ENCODE assay signal across 8 mouse cellular contexts in genomic region chr13:31821050-31821449, GRCm38 (mm10). TPM values are rescaled to one million over a fixed set of nuclear protein-coding genes. Genes with fewer than 3 reads are reported as not detected.
A peak's percentile ranks its signal among the peaks of the same experiment; 100 is the strongest.
DNase-seq lines count a peak whose midpoint lies in the region; ATAC-seq and TF ChIP-seq lines count a peak whose summit lies in the region.
"Had no signal": no experiment of that assay in that cellular context is flagged by ENCODE, and none has a peak within 500 bp of the region (broad histone marks: within the 10 kb centered on the region; RNA-seq: fewer than 3 reads in every experiment).

No protein-coding gene starts in this region.

- no peaks in the 10 kb centered on the region for H3K9me3 ChIP-seq in lung, embryonic 14.5 days (ENCODE audit: low read depth, low read length)
- no peaks in the 10 kb centered on the region for H3K9me3 ChIP-seq in forebrain, postnatal 0 days (ENCODE audit: low read length)
- H3K9me3 ChIP-seq in liver, embryonic 12.5 days (replicated peaks): no peaks in the 10 kb centered on the region
- no peaks in the 10 kb centered on the region for H3K9me3 ChIP-seq in stomach, embryonic 15.5 days

- no peak for TF ChIP-seq CTCF in lung, embryonic 14.5 days (IDR thresholded peaks at IDR 0.05; ENCODE audit: low read depth)
- TF ChIP-seq CTCF in forebrain, postnatal 0 days (IDR thresholded peaks at IDR 0.05; ENCODE audit: low read depth): no peak

- WGBS in lung, embryonic 14.5 days: 27% methylated on average over 6 of the region's 6 CpGs
- 29% methylated on average over 6 of the region's 6 CpGs for WGBS in forebrain, postnatal 0 days
- WGBS in liver, embryonic 12.5 days (ENCODE audit: insufficient replicate concordance): 28% methylated on average over 6 of the region's 6 CpGs
- WGBS in stomach, embryonic 15.5 days: 40% methylated on average over 6 of the region's 6 CpGs

- peaks cover 28% of the 10 kb centered on the region for H3K27me3 ChIP-seq in lung, embryonic 14.5 days (ENCODE audit: insufficient read depth, low read length)
- H3K27me3 ChIP-seq in forebrain, postnatal 0 days (ENCODE audit: insufficient read depth, low read length): peaks cover 19% of the 10 kb centered on the region
- H3K27me3 ChIP-seq in liver, embryonic 12.5 days (replicated peaks): peaks cover 70% of the 10 kb centered on the region
- peaks cover 27% of the 10 kb centered on the region for H3K27me3 ChIP-seq in stomach, embryonic 15.5 days (replicated peaks)
- H3K27me3 ChIP-seq: Patski had no signal

- peak overlapping the region; percentile 58 for H3K4me2 ChIP-seq in lung, embryonic 14.5 days
- H3K4me2 ChIP-seq in forebrain, postnatal 0 days (ENCODE audit: low read depth): peak overlapping the region; percentile 47
- peak overlapping the region; percentile 41 for H3K4me2 ChIP-seq in liver, embryonic 12.5 days
- peak overlapping the region; percentile 55 for H3K4me2 ChIP-seq in stomach, embryonic 15.5 days

- no peaks in the 10 kb centered on the region for H3K36me3 ChIP-seq in lung, embryonic 14.5 days (ENCODE audit: insufficient read depth)
- H3K36me3 ChIP-seq in forebrain, postnatal 0 days (ENCODE audit: insufficient read depth): no peaks in the 10 kb centered on the region
- no peaks in the 10 kb centered on the region for H3K36me3 ChIP-seq in liver, embryonic 12.5 days
- H3K36me3 ChIP-seq in stomach, embryonic 15.5 days: no peaks in the 10 kb centered on the region

- no peak for ATAC-seq in lung, embryonic 14.5 days (ENCODE audit: insufficient read depth)
- ATAC-seq in forebrain, postnatal 0 days: no peak
- ATAC-seq in liver, embryonic 12.5 days: no peak
- no peak for ATAC-seq in stomach, embryonic 15.5 days (ENCODE audit: insufficient read depth, low FRiP score, low read depth)
- ATAC-seq: Patski had no signal

- DNase-seq in lung, embryonic 14.5 days: no peak
- no peak for DNase-seq in lung, postnatal 36 days
- DNase-seq in forebrain, postnatal 0 days: no peak
- no peak for DNase-seq in cerebellum, adult 8-10 months
- no peak for DNase-seq in gastrocnemius, postnatal 25 days

- H3K27ac ChIP-seq in lung, embryonic 14.5 days (ENCODE audit: low read depth): no peak overlapping the region
- H3K27ac ChIP-seq in forebrain, postnatal 0 days (ENCODE audit: low read depth, low read length): peak overlapping the region; percentile 5; the same call in 1 of the 2 replicates
- H3K27ac ChIP-seq in liver, embryonic 12.5 days: no peak overlapping the region
- H3K27ac ChIP-seq in stomach, embryonic 15.5 days: no peak overlapping the region

- H3K4me1 ChIP-seq in lung, embryonic 14.5 days (ENCODE audit: insufficient read depth): peaks cover 6% of the 10 kb centered on the region; the same call in 1 of the 2 replicates
- H3K4me1 ChIP-seq in forebrain, postnatal 0 days (ENCODE audit: insufficient read depth): no peaks in the 10 kb centered on the region
- H3K4me1 ChIP-seq in liver, embryonic 12.5 days: no peaks in the 10 kb centered on the region
- 0 out of 2 replicates have a peak, but pooled peaks cover 6% of the 10 kb centered on the region for H3K4me1 ChIP-seq in stomach, embryonic 15.5 days

- H3K4me3 ChIP-seq in lung, embryonic 14.5 days (ENCODE audit: low read depth, low read length): peak overlapping the region; percentile 24
- H3K4me3 ChIP-seq in forebrain, postnatal 0 days (ENCODE audit: low read depth, low read length): peak overlapping the region; percentile 19
- H3K4me3 ChIP-seq in liver, embryonic 12.5 days: peak overlapping the region; percentile 25; the same call in 1 of the 2 replicates
- peak overlapping the region; percentile 30; the same call in 1 of the 2 replicates for H3K4me3 ChIP-seq in stomach, embryonic 15.5 days (replicated peaks)

- H3K9ac ChIP-seq in lung, embryonic 14.5 days: peak overlapping the region; percentile 39; the same call in 1 of the 2 replicates
- H3K9ac ChIP-seq in forebrain, postnatal 0 days: no peak overlapping the region
- H3K9ac ChIP-seq in liver, embryonic 12.5 days: no peak overlapping the region
- H3K9ac ChIP-seq in stomach, embryonic 15.5 days: no peak overlapping the region

RNA-seq across cellular contexts. Expression of gene Foxc1, which starts 14.6 kb away (rescaled TPM):
- polyA plus RNA-seq in lung, embryonic 14.5 days (2014; fragmentation: Nextera tagmentation; extraction: Ambion mirVana): 0.63 and 0.74 TPM in 2 replicates
- total RNA-seq in forebrain, postnatal 0 days (2014; rRNA removed): 9.4 and 15.6 TPM in 2 replicates
- polyA plus RNA-seq in forebrain, postnatal 0 days (2015; fragmentation: Nextera tagmentation; extraction: Ambion mirVana): 1.9 and 2.3 TPM in 2 replicates
- polyA plus RNA-seq in liver, embryonic 12.5 days (2016; fragmentation: Nextera tagmentation; extraction: Ambion mirVana): 0.25 and 0.28 TPM in 2 replicates
- polyA plus RNA-seq in stomach, embryonic 15.5 days (2015; fragmentation: Nextera tagmentation; extraction: Ambion mirVana): 0.18 and 0.28 TPM in 2 replicates
- total RNA-seq in gastrocnemius, postnatal 25 days (2021): 1 to 10 TPM in 1 of 2 experiments, under 1 TPM in 1; 0.84 to 1.3 TPM
